Mouse (Mus musculus): ENCODE results near the gene Tiprl. TPM values are rescaled to one million over a fixed set of nuclear protein-coding genes. Genes with fewer than 3 reads are reported as not detected.

Gene Tiprl
- polyA plus RNA-seq, 1 experiment from 2014 or later, result 108 TPM

- 90% methylated on average over 6 of the region's 6 CpGs for WGBS
- Histone ChIP-seq H3K9ac (no peak overlapping the region), H3K9me3 (no peaks in the 10 kb centered on the region), H3K27ac (no peak overlapping the region), H3K27me3 (replicated peaks) (no peaks in the 10 kb centered on the region), H3K4me1 (no peaks in the 10 kb centered on the region), H3K4me2 (replicated peaks) (no peak overlapping the region), H3K4me3 (no peak overlapping the region), H3K36me3 (no peaks in the 10 kb centered on the region)
- no peak for ATAC-seq (ENCODE audit: low FRiP score, low read depth)
Measured at GRCm38 (mm10) chr1:165164920-165165319, 71.9 kb downstream of the Tiprl start.

Other genes starting within 250 kb of the Tiprl start
- gene Tbx19, start 76.2 kb downstream of the Tiprl start, polyA plus RNA-seq (2016; fragmentation: Nextera tagmentation; extraction: Ambion mirVana), result not detected in 2 replicates
- gene Sft2d2, start 42.6 kb downstream of the Tiprl start, polyA plus RNA-seq (2016; fragmentation: Nextera tagmentation; extraction: Ambion mirVana), result 8.3 and 8.7 TPM in 2 replicates
- gene Gpr161, start 58.8 kb upstream of the Tiprl start, polyA plus RNA-seq (2016; fragmentation: Nextera tagmentation; extraction: Ambion mirVana), result 3.0 and 3.1 TPM in 2 replicates
- gene Dcaf6, start 223.5 kb upstream of the Tiprl start, polyA plus RNA-seq (2016; fragmentation: Nextera tagmentation; extraction: Ambion mirVana), result 10.9 and 12.6 TPM in 2 replicates
- 141 and 145 TPM in 2 replicates for gene Mpc2, start 223.6 kb upstream of the Tiprl start, polyA plus RNA-seq (2016; fragmentation: Nextera tagmentation; extraction: Ambion mirVana)
- gene Adcy10, start 248.2 kb upstream of the Tiprl start, polyA plus RNA-seq (2016; fragmentation: Nextera tagmentation; extraction: Ambion mirVana), result 0.09 and 0.25 TPM in 2 replicates

All from neural tube, embryonic 12.5 days (tissue).